Mouse (Mus musculus): ENCODE data around the gene Fam222b.
"Not testable (repeated sequence)": the region's sequence is repeated elsewhere in the genome, so short reads cannot be mapped to it uniquely, and the experiment has no call there.

Fam222b gene

DNA sequence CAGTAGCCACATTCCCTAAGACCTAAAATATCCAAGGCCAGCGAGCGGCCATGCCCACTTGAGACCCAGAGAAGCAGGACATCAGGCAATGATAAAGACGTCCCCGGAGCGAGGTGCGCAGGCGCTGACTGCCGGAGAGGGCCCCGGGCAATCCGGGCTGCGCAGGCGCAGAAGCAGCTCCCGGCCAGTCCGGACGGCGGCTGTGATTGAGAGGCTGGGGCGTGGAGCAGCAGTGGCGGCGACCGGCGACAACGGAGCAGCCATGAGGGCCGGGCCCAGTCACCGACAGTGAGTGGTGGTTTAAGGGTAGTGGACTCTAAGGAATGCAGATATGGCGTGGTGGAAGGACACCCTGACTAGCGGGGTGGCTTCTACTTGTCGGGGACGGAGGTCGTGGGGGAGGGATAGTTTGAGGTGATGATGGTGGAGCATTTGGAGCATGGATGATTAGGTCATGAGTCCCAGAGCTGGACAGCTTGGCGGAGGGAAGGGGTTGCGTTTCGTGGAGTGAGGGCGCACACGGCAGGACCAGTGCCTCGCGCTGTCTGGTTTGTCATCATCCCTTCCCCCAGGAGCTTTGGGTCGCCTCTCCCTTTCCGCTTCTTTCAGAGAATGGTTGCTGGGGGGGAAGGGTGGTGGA, at the start of gene Fam222b:
Gene Fam222b, plus strand, starts transcription at position 157 of the 640 bp plus-strand sequence.
- peak; percentile 85 to 91 for DNase-seq (ENCODE audit: low spot score in 2 of 2)

DNA sequence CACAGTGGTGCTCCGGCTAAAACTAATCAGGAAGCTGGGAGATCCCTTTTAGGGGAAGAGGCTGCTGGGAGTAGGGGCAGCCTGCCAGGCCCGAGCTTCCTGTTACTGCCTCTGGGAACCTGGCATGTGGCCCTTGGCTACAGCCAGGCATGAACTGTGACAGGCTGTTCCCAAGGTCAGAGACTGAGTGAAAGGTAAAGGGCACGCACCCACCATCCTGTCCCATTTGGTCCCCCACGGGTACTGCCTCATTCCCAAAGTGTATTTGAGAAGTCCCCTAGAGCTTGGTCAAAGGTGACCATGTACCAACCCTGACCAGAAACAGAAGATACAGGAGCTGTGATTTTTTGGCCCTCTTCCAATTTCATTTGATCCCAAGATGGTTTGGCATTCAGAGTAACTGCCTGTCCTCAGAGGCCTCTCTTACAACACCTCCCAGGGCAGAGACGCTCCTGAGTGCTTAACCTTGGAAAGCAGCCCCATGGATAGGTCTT, 49.7 kb upstream of the Fam222b start:
- peak; percentile 15 to 76 for DNase-seq (ENCODE audit: low spot score in 2 of 2)

DNA sequence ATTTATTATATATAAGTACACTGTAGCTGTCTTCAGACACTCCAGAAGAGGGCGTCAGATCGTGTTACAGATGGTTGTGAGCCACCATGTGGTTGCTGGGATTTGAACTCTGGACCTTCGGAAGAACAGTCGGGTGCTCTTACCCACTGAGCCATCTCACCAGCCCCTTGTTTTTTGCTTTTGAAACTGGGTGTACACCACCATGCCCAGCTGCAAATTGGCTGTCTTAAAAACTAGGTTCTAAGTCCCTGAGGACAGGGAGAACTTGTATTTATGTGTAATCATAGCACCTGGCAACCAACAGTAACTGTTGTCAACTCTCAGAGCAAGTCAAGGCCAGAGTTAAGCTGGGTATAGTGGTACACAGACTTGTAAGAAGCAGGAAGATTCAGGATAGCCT, 45.8 kb upstream of the Fam222b start:
- DNase-seq (ENCODE audit: low spot score in 2 of 2) = not testable (repeated sequence)

DNA sequence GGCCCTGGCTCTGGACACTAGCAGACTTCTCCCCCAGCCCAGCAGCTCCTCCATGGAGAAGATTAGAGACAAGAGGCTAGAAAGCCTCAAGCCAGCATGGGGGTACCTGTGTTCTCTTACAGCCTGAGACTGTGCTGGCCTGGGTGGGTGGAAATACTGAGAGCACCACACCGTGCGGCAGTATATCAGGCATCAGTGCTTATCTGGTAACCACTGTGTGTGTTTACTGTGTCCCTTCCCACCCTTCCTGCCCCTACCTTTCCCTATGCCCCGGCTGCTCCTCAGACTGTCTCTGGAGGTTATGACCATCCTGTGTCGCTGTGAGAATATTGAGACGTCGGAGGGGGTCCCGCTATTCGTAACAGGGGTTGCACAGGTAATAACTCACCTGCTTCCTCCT, 41.4 kb upstream of the Fam222b start:
- DNase-seq (ENCODE audit: low spot score in 2 of 2) = no peak

DNA sequence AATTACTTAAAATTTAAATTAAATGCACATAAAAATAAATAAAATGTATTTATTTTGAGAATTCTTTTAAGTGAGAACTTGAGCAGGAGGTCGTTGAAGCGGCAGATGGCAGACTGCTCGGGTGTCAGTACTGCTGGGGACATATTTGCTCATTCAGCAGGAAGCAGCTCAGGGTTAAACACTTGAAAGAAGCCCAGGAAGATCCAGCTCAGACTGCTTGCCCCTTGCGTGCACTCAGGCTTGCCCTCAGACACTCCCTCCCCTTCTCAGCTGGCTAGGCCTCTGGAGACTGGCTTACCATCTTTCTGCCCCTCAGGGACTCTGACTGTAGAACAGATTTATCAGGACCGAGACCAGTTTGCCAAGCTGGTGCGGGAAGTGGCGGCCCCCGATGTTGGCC, 37.5 kb upstream of the Fam222b start:
- DNase-seq (ENCODE audit: low spot score in 2 of 2) = no peak

DNA sequence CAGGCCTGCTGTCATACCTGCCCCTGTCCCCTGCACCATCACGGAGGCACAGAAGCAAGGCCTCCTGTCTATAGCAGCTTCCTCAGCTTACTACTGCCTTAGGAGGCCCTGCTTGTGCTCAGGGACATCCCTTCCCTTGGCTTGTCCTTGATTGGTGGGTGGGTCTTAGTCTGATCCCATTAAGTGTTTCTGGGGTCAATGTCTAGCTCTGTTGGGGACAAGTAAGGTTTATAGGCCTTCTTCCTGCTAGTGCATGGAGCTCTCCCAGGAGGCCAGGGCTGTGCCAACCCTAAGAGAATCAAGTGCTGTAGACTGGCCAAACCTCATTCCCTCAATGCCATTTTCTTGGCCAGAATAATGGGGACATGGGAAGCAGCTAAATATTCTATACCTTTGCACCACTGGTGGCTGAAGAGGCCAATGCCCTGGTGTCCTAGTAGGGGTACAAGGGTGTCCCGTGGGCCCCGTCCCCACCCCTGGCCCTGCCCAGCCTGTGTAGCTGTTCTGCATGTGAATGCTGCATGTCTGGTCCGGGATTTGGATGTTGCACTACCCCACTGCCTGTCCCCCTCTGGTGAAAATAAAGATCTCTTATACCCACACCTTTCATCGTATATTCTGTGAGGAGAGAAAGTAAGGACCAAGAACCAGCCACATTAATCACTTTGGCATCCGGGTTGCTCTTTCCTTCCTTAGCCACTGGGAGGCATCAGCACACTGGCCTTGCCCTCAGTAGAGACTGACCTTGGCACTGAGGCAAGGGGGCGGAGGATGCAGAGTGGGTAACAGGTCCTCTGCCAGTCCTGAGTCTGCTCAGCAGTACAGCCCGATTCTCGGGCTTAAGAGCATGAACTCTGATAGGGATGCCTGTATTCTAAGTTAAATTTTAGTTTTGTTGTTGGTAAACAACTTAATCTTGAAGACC, 34.4 kb upstream of the Fam222b start:
- peak; percentile 42 to 78 for DNase-seq (ENCODE audit: low spot score in 2 of 2)

DNA sequence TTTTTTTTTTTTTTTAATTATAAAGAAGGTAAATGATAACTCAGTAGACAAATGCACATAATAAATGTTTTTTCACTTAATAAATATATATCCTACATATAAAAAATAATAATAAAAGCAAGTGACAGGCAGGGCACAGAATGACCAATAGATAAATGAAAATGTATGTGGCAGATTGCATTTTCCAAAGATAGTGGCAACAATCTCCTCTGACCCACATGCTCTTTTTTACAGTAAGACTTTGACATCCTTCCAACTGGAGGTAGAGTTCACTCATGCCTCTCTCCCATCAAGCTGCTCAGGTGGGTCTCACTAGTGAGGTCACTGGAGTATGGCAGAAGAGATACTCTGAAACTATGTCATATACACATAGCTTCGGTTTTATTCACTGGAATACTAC, 31.9 kb upstream of the Fam222b start:
- no peak for DNase-seq (ENCODE audit: low spot score in 2 of 2)

DNA sequence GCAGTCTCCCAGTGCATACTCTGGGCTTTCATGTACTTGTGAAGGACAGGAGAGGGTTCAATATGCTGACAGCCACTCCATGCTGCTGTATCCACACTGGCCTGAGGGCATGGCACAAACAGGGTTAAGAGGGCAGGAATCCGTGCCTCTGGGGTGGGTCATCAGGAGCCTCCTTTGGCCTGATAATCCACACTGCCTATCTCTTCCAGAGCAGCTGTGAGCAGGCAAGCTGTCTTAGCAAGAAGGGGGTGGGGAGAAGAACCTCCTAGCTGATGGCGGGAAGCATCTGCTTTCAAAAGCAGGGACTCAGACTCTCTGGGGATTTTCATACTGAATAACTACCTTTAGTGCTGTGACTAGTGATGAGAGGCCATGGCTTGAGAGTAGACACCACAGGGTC, 28.6 kb upstream of the Fam222b start:
- DNase-seq (ENCODE audit: low spot score in 2 of 2) = no peak

DNA sequence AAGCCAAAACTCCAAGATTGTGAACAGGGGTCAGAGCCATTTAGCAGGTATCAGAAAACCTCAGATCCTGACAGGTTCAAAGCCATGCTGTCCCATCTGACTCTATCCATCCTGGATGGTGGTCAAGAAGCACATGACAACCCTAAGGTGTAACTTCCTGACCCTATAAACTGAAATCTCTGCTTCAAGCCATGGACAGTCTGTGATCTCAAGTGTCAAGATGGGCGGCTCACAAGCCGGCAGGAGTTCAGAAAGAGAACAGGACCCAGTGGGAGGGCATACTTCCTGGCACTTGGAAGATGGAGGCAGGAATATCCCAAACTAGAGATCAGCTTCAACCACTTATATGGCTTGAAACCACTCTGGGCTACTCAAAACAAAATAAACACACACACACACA, 27.8 kb upstream of the Fam222b start:
- DNase-seq (ENCODE audit: low spot score in 2 of 2) = no peak

DNA sequence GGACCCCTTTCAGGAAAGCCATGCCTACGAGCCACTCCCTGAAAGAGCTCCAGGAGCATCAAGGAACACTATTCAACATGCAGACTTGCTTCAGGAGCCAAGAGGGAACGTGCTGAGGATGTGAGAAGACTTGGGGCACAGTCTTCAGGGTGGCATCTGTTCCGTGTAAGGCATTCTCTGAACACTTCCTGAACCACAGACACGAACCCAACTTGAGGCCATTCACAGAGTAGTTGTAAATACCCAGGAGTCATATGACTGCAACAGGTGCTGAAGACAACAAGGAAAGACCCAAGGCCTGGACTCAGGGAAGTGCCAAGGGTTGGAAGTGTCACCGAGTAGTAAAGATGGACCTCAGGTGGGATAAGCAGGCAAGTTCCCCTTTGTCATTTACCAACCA, 26.9 kb upstream of the Fam222b start:
- DNase-seq (ENCODE audit: low spot score in 2 of 2) = no peak

DNA sequence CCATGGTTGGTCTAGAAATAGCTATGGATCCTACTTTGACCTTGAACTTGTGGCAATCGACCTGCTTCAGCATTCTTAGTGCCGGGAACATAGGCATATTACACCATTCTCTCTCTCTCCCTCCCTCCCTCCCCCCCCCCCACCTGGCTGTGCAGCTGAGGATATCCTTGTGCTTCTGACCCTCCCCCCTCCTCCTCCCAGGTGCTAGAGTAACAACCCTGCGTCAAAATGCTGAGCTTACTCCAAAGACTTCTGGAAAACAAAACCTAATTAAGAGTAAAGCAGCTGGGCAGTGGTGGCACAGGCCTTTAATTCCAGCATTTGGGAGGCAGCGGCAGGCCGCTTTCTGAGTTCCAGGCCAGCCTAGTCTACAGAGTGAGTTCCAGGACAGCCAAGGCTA, 25.3 kb upstream of the Fam222b start:
- DNase-seq (ENCODE audit: low spot score in 2 of 2) = no peak

DNA sequence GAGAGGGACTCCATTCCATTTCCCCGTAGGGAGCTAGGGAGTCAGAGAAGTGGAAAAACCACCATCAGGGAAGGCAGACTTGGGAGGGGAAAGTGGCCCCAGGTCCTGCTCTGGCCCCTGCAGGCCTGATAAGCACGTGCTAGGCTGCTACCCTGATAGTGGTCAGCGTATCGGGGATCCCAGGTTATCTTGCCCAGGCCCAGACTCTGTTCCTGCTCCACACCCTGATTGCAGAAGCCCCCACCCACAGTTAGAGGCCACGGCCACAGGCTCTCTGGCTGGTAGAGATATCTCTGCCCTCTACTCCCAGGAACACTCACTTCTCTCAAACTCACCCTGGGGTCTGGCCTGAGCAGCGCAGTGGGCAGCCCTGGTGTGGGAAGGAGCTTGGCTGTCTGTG, 24.8 kb upstream of the Fam222b start:
- DNase-seq (ENCODE audit: low spot score in 2 of 2) = no peak

DNA sequence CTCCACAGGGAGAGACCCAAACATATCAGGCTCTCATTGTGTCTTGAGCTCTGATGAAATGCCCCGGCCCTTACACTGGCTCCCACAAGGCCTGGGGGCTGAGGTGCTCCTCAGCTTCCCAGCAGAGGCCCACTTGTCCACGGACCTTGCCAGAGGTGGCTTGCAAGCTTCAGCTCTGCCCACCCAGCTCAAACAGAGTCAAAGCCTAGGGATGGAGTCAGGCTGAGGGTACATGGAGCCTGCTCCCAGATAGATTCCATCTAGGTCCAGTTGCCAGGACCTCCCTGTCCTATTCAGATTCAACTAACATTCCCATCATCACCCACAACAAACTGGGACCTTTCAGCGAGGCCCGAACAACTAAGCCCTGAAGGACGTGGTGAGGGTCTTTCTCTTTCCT, 22.5 kb upstream of the Fam222b start:
- no peak for DNase-seq (ENCODE audit: low spot score in 2 of 2)

DNA sequence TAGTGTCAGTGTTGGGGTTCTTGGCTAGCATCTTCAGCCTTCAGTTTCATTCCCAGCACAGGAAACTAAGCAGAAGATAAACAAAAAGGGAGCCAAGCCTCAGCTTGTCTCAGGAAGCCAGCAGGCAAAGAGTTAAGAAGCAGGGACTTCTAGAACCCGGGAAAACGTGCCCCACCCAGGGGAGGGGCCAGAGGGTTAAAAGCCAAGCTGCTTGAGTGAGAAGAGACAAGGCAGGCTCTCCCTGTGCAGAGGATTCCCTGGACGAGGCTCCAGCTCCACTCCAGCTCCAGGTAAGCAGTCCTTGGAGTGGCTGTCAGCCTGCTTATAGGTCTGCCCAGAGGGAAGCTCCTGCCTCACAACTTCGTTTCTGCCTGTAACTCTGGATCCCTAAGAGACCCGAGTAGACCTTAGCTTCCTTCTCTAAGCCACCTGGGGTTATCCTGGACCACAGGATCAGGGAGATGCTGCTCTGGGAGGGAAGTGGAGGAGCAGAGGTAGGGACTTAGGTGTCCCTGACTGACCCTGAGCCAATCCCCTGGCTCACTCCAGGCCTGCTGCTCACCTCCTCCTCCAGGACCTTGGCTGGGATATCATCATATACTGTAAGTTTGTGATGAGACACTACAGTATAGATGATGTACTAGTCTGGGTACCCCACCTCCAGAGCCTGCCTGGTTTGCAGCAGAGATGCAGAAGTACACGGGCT, 21.9 kb upstream of the Fam222b start:
- DNase-seq (ENCODE audit: low spot score in 2 of 2) = no peak

DNA sequence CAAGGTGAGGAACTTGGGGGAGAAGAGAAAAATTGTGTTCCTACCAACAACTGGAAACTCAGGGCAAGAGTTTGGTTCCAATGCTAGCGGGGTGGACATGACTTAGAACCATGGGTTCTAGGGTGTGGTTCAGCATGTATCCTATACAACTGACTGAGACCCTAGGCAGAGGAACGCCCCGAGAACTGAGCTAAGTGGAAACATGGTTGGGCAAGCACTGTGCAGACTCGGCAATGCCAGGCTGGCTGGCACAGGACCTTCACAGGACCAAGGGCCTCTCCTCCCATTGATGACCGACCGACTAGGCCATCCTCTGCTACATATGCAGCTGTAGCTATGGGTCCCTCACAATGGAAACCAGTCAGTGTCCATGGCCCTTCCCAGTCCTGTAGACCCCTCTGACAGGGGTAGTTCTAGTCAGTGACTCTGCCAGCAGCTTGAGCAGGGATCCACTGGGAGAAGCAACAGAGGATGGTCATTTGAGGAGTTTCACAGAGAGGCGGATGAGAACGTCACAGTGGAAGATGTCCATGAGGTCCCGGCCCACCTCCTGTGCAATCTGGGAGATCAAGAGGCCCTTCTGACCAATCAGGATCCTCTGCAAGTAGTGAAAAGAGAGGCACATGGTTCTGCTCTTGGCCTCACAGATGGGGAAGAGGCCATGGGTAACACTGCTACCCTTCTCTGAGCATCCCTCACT, 20.7 kb upstream of the Fam222b start:
- no peak for DNase-seq (ENCODE audit: low spot score in 2 of 2)

DNA sequence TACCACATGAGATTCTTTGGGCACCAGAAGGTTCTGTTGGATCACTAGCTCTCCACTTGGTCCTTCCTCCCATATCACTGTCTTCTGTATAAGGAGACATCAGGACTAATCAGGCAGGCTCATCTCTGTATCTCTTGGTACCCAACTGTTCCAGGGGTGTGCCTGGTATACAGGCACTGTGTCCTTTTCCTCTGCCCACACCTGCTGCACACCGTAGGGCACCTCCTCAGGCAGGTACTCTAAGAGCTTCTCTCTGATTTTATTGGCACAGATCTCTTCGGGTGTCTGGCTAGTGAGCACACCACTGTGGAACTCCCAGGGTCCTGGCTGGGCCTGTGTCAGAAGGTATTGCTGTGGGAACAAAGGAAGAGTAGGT, 20.2 kb upstream of the Fam222b start:
- no peak for DNase-seq (ENCODE audit: low spot score in 2 of 2)

DNA sequence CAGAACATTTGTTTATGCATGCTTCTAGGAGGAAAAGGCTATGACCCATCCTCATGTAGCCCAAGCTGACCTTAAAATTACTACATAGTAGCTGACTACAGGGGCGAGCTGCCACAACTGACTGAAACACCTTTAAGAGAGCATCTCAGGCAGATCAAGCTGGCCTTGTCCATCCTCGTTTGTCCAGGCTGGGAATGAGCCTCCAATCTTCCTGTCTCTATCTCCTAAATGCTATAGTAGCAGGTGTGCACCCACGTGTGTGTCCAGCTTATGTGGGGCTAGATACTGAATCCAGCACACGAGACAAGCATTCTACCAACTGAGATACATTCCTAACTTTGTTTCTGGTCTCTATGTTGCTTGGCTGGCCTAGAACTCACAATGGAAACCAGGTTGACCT, 19.8 kb upstream of the Fam222b start:
- no peak for DNase-seq (ENCODE audit: low spot score in 2 of 2)

DNA sequence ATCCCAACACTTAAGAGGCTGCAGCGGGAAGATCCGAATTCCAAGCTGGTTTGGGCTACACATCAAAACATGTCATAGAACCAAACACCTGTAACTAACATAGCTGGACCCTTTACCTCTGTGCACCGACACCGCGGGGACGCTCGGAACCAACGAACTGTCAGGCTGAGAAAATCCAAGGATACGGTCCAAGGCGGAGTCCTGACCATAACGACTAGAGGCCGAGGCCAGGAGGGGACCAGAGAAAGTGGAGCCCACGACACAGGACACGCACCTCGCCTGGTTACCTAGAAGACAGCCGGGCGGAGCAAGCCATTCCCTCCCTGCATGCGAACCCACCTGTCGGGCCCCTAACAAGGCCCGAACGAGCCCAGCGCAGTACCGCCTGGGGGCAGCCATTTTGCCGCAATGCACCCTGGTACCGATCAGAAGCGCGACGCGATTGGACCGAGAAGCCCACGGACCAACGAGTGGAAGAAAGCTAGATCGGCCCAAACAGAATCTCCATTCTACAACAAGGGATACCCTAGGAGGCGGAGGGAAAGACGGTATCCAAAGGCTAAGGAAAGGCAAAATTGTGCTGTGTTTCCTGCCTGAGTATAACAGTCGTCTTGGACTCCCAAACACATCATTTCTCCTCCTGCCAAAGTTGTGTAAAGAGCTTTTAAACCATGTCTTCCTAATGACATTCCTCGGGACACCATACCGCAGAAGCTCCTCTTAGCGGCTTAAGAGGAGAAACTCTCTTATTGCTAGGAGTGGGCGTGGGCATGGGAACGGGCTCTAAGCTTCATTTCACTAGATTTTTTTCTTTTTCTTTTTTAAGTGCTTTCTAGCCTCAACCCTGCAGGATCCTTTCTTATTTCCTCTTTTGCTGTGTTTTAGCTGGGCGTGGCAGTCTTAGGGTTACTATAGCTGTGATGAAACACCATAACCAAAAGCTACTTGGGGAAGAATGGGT, 14.2 kb upstream of the Fam222b start, which contains the start of gene Eral1:
Gene Eral1, minus strand, starts transcription at position 423 of the 961 bp plus-strand sequence.
- DNase-seq (ENCODE audit: low spot score in 2 of 2) = peak; percentile 65 to 81

DNA sequence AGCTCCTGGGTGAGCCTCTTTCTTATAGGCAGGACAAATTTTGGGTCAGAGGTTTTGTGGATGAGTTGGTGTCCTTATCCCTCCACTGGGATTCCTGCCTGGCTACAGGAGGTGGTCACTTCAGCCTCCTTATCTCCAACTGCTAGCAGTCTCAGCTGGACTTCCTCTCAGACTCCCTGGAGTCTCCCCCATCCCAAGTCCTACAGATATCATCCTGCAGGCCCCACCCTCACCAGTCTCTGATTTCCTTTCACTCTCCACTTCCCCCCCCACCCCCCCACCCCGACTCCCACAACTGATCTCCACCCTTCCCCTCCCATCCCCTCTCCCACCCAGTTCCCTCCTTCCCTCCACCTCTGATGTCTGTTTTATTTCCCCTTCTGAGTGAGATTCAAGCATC, 10.9 kb upstream of the Fam222b start:
- DNase-seq (ENCODE audit: low spot score in 2 of 2) = no peak

DNA sequence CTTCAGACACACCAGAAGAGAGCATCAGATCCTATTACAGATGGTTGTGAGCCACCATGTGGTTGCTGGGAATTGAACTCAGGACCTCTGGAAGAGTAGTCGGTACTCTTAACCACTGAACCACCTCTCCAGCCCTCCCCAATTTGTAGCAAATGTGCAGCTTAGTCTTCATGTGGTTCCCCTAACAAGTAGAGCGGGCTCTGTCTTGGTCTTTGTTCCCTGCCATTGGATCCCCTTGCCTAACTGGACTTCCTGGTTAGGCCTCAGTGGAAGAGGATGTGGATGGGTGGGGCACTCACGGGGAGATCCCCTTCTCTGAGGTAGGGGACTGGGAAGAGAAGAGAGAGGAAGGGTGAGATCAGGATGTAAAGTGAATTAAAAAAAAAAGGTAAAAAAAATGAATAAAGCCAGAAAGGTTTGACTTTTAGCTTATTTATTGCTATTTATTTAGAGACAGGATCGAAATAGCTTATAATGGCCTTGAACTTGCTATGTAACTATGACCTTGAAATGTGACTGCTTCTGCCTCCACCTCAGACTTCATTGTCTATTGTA, 7.5 kb upstream of the Fam222b start:
- DNase-seq (ENCODE audit: low spot score in 2 of 2) = no peak
